Mouse (Mus musculus): Measurements from ENCODE around the gene Cyp2c54. TPM values are rescaled to one million over a fixed set of nuclear protein-coding genes. Genes with fewer than 3 reads are reported as not detected.
"Not testable (repeated sequence)": the region's sequence is repeated elsewhere in the genome, so short reads cannot be mapped to it uniquely, and the experiment has no call there.

Cyp2c54 gene
- not detected in 2 replicates for polyA plus RNA-seq (2016; fragmentation: Nextera tagmentation; extraction: Ambion mirVana)

- no peak within 1 kb of the TSS for H3K4me3 ChIP-seq
- no peaks in the 10 kb centered on the region for H3K36me3 ChIP-seq
- H3K4me1 ChIP-seq, result no peaks in the 10 kb centered on the region
- H3K9me3 ChIP-seq (replicated peaks), result no peaks in the 10 kb centered on the region
- no peak within 1 kb of the TSS for H3K27ac ChIP-seq
- ATAC-seq, result no peak
- H3K4me2 ChIP-seq, result no peak within 1 kb of the TSS
- no peaks in the 10 kb centered on the region for H3K27me3 ChIP-seq (replicated peaks)
- H3K9ac ChIP-seq, result no peak within 1 kb of the TSS
Measured at GRCm38 (mm10) chr19:40073701-40074100, at the start of gene Cyp2c54. Gene Cyp2c54, minus strand, starts transcription at chr19:40073827.

- not testable (repeated sequence) for H3K27me3 ChIP-seq (replicated peaks); H3K9ac ChIP-seq; H3K4me2 ChIP-seq; H3K9me3 ChIP-seq (replicated peaks); H3K4me3 ChIP-seq; ATAC-seq; H3K4me1 ChIP-seq; H3K36me3 ChIP-seq; H3K27ac ChIP-seq
- 70% methylated on average over 13 of the region's 13 CpGs for WGBS (ENCODE audit: insufficient replicate concordance)
Measured at GRCm38 (mm10) chr19:40119624-40120023, 46.0 kb upstream of the Cyp2c54 start.

- Histone ChIP-seq H3K4me3 (no peak overlapping the region), H3K4me1 (no peaks in the 10 kb centered on the region), H3K9ac (no peak overlapping the region), H3K4me2 (no peak overlapping the region), H3K36me3 (no peaks in the 10 kb centered on the region), H3K27ac (no peak overlapping the region), H3K27me3 (replicated peaks) (no peaks in the 10 kb centered on the region), H3K9me3 (replicated peaks) (no peaks in the 10 kb centered on the region)
- ATAC-seq, result no peak
- 54% methylated on average over 3 of the region's 3 CpGs for WGBS (ENCODE audit: insufficient replicate concordance)
Measured at GRCm38 (mm10) chr19:40091111-40091510, 17.5 kb upstream of the Cyp2c54 start.

GRCm38 (mm10) chr19:40089421-40089820, 15.8 kb upstream of the Cyp2c54 start, which contains the start of gene Cyp2c50:
Gene Cyp2c50, plus strand, starts transcription at chr19:40089688.
- H3K4me3 ChIP-seq; H3K27ac ChIP-seq; H3K27me3 ChIP-seq (replicated peaks); H3K9ac ChIP-seq; H3K9me3 ChIP-seq (replicated peaks); H3K4me2 ChIP-seq; H3K4me1 ChIP-seq; H3K36me3 ChIP-seq; ATAC-seq: not testable (repeated sequence)
- WGBS (ENCODE audit: insufficient replicate concordance), result 87% methylated on average over 1 of the region's 1 CpGs

GRCm38 (mm10) chr19:40088381-40088780, 14.8 kb upstream of the Cyp2c54 start:
- Histone ChIP-seq H3K4me2 (no peak overlapping the region), H3K27ac (no peak overlapping the region), H3K9me3 (replicated peaks) (no peaks in the 10 kb centered on the region), H3K36me3 (no peaks in the 10 kb centered on the region), H3K27me3 (replicated peaks) (no peaks in the 10 kb centered on the region), H3K4me3 (no peak overlapping the region), H3K9ac (no peak overlapping the region), H3K4me1 (no peaks in the 10 kb centered on the region)
- 50% methylated on average over 1 of the region's 1 CpGs for WGBS (ENCODE audit: insufficient replicate concordance)
- ATAC-seq, result no peak

GRCm38 (mm10) chr19:39992140-39992539, 81.5 kb downstream of the Cyp2c54 start, which contains the start of gene Cyp2c37:
Gene Cyp2c37, plus strand, starts transcription at chr19:39992424.
- not testable (repeated sequence) for H3K9me3 ChIP-seq (replicated peaks)
- 91% methylated on average over 1 of the region's 1 CpGs for WGBS (ENCODE audit: insufficient replicate concordance)

GRCm38 (mm10) chr19:39989471-39989870, 84.2 kb downstream of the Cyp2c54 start:
- 44% methylated on average over 2 of the region's 2 CpGs for WGBS (ENCODE audit: insufficient replicate concordance)
- H3K4me2 ChIP-seq, result no peak overlapping the region
- ATAC-seq, result no peak

More at GRCm38 (mm10) chr19:39992140-39992539, 81.5 kb downstream of the Cyp2c54 start, which contains the start of gene Cyp2c37:
- not testable (repeated sequence) for H3K4me3 ChIP-seq; H3K4me1 ChIP-seq; H3K9ac ChIP-seq; H3K27me3 ChIP-seq (replicated peaks); ATAC-seq; H3K4me2 ChIP-seq; H3K36me3 ChIP-seq; H3K27ac ChIP-seq

More at GRCm38 (mm10) chr19:39989471-39989870, 84.2 kb downstream of the Cyp2c54 start:
- Histone ChIP-seq H3K27me3 (replicated peaks) (no peaks in the 10 kb centered on the region), H3K4me3 (no peak overlapping the region), H3K4me1 (no peaks in the 10 kb centered on the region), H3K9me3 (replicated peaks) (no peaks in the 10 kb centered on the region), H3K27ac (no peak overlapping the region), H3K36me3 (no peaks in the 10 kb centered on the region), H3K9ac (no peak overlapping the region)

Other genes starting within 250 kb of the Cyp2c54 start
- not detected in 2 replicates for gene Cyp2c69, start 187.0 kb downstream of the Cyp2c54 start, polyA plus RNA-seq (2016; fragmentation: Nextera tagmentation; extraction: Ambion mirVana)
- 0.20 TPM in 1 of 2 replicates, not detected in the other for gene Cyp2c37, start 81.4 kb downstream of the Cyp2c54 start, polyA plus RNA-seq (2016; fragmentation: Nextera tagmentation; extraction: Ambion mirVana)
- gene Cyp2c50, start 15.9 kb upstream of the Cyp2c54 start, polyA plus RNA-seq (2016; fragmentation: Nextera tagmentation; extraction: Ambion mirVana), result not detected in 2 replicates
- 5.9 and 6.4 TPM in 2 replicates for gene Cyp2c70, start 113.5 kb upstream of the Cyp2c54 start, polyA plus RNA-seq (2016; fragmentation: Nextera tagmentation; extraction: Ambion mirVana)
- gene Pdlim1, start 198.0 kb upstream of the Cyp2c54 start, polyA plus RNA-seq (2016; fragmentation: Nextera tagmentation; extraction: Ambion mirVana), result 78.3 and 82.3 TPM in 2 replicates